Mouse (Mus musculus) cortical plate, adult 2 months (tissue): ENCODE measurements around the gene Gsdma2.

Experiments
- CTCF ChIP-seq: fragments of 200-500 bp; IDR thresholded peaks from 2 replicates; pipeline ENCODE4 v1.5.1; 2011; ENCODE audit warnings: mild to moderate bottlenecking, control low read depth, low read length; ENCODE audit not compliant: insufficient read depth; ENCODE audit errors: extremely low read depth
- POLR2A ChIP-seq: fragments of 200-500 bp; IDR thresholded peaks from 2 replicates; pipeline ENCODE4 v1.6.1; 2011; ENCODE audit warnings: mild to moderate bottlenecking, low read length, control low read depth; ENCODE audit not compliant: insufficient read depth; ENCODE audit errors: extremely low read depth

DNA sequence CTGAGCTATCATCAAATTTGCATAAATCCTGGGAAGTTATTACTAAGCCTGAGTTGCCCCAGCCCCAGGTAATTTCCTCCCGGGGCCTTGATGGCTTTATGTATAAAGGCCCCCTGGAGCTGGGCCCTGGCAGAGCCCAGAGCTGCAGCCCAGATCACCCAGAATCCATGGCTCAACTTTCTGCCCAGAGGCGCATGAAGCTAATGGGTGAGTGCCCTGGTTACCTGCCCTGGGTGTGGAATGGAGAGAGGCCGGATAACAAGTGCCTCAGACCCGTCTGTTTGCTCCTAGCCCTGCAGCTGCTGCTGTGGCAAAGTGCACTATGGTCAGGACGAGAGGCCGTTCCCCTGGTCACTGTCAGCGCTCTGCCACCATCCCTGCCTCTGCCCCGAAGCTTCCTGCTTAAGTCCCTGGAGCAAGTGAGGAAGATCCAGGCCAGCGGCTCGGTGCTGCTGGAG is 54.7 kb downstream of the Gsdma2 start, which contains the start of gene Csf3:
- TF ChIP-seq CTCF (no peak), POLR2A (no peak)
